Mouse (Mus musculus): ENCODE measurements around the gene Wrb. TPM values are rescaled to one million over a fixed set of nuclear protein-coding genes. Genes with fewer than 3 reads are reported as not detected.

The Wrb gene
- polyA plus RNA-seq, 1 experiment from 2014 or later, result 94.3 TPM

Other genes with a start within 250 kb of the Wrb start
- 91.6 and 122 TPM in 2 replicates for gene Psmg1, start 154.4 kb upstream of the Wrb start, polyA plus RNA-seq (2016; fragmentation: Nextera tagmentation; extraction: Ambion mirVana)
- 89.2 and 93.6 TPM in 2 replicates for gene Brwd1, start 62.9 kb upstream of the Wrb start, polyA plus RNA-seq (2016; fragmentation: Nextera tagmentation; extraction: Ambion mirVana)
- gene Hmgn1, start 17.7 kb upstream of the Wrb start, polyA plus RNA-seq (2016; fragmentation: Nextera tagmentation; extraction: Ambion mirVana), result 554 and 714 TPM in 2 replicates
- 1.3 TPM in 2 replicates for gene Lca5l, start 46.9 kb downstream of the Wrb start, polyA plus RNA-seq (2016; fragmentation: Nextera tagmentation; extraction: Ambion mirVana)
- 465 and 713 TPM in 2 replicates for gene Sh3bgr, start 55.0 kb downstream of the Wrb start, polyA plus RNA-seq (2016; fragmentation: Nextera tagmentation; extraction: Ambion mirVana)
- 0.04 TPM in 1 of 2 replicates, not detected in the other for gene B3galt5, start 90.4 kb downstream of the Wrb start, polyA plus RNA-seq (2016; fragmentation: Nextera tagmentation; extraction: Ambion mirVana)

Measured in heart, embryonic 10.5 days (tissue).